Mouse (Mus musculus): ENCODE data around the gene Rhobtb1.

GRCm38 (mm10) chr10:69218458-69219288, 67.4 kb downstream of the Rhobtb1 start:
- no peak for TF ChIP-seq CTCF (IDR thresholded peaks at IDR 0.05; ENCODE audit: insufficient read depth, low read length)
- TF ChIP-seq POLR2A (IDR thresholded peaks at IDR 0.05; ENCODE audit: borderline replicate concordance, extremely low read depth, low read depth, low read length), result no peak
